Mouse (Mus musculus) stomach, postnatal 0 days (tissue): Measurements from ENCODE around the gene F2. TPM values are rescaled to one million over a fixed set of nuclear protein-coding genes. Genes with fewer than 3 reads are reported as not detected.
A peak's percentile ranks its signal among the peaks of the same experiment; 100 is the strongest.

Experiments
- ATAC-seq: fragments of 200-750 bp; cut with Nextera tagmentation; 2 replicates; pipeline ENCODE4 v1.8.0; 2017; ENCODE audit not compliant: low FRiP score, low TSS enrichment
- DNase-seq: peaks from one replicate; pipeline ENCODE4 v3.0.0-alpha.2; 2016; ENCODE audit warnings: low spot score
- H3K27ac ChIP-seq: fragments of 300-500 bp; sonication (generic); replicated peaks from 2 replicates; pipeline ENCODE4 v1.5.1; 2014; ENCODE audit warnings: mild to moderate bottlenecking, control low read depth
- H3K27me3 ChIP-seq: fragments of 300-500 bp; sonication (generic); 2 replicates; pipeline ENCODE4 v1.6.1; 2014; ENCODE audit warnings: low read length; ENCODE audit not compliant: control insufficient read depth, insufficient read depth
- H3K36me3 ChIP-seq: fragments of 300-500 bp; sonication (generic); 2 replicates; pipeline ENCODE4 v1.6.1; 2014; ENCODE audit warnings: low read length, mixed read lengths; ENCODE audit not compliant: control insufficient read depth, insufficient read depth
- H3K4me1 ChIP-seq: fragments of 300-500 bp; sonication (generic); replicated peaks from 2 replicates; pipeline ENCODE4 v1.6.1; 2014; ENCODE audit warnings: antibody characterized with exemption; ENCODE audit not compliant: control insufficient read depth, insufficient read depth
- H3K4me2 ChIP-seq: fragments of 300-500 bp; sonication (generic); replicated peaks from 2 replicates; pipeline ENCODE4 v1.6.1; 2014; ENCODE audit warnings: low read depth, mild to moderate bottlenecking, control low read depth, moderate library complexity
- H3K4me3 ChIP-seq: fragments of 300-500 bp; sonication (generic); 2 replicates; pipeline ENCODE4 v1.5.1; 2014; ENCODE audit warnings: low read depth, low read length, control low read depth
- H3K9ac ChIP-seq: fragments of 300-500 bp; sonication (generic); 2 replicates; pipeline ENCODE4 v1.6.1; 2014; ENCODE audit warnings: mild to moderate bottlenecking, low read length, control low read depth, mixed read lengths
- H3K9me3 ChIP-seq: fragments of 300-500 bp; sonication (generic); 2 replicates; pipeline ENCODE4 v1.6.1; 2016; ENCODE audit warnings: low read length; ENCODE audit not compliant: control insufficient read depth
- CTCF ChIP-seq: IDR thresholded peaks from 2 replicates; pipeline ENCODE4 v1.5.1; 2016; ENCODE audit warnings: antibody characterized with exemption, low read depth, mild to moderate bottlenecking, moderate library complexity
- EP300 ChIP-seq: optimal IDR thresholded peaks from 2 replicates; pipeline ENCODE3; 2016; ENCODE audit warnings: antibody characterized with exemption
- WGBS: fragments of 180-500 bp; shearing (Covaris S2); extraction: QIAGEN DNeasy Blood & Tissue Kit; methylation state at CpG from one replicate; pipeline ENCODE4 v1.1.7; 2014; 5-methylcytosine and 5-hydroxymethylcytosine counted together
- polyA plus RNA-seq: library from polyadenylated mRNA; unstranded; fragments of >200 nt; fragmentation: Nextera tagmentation; extraction: Ambion mirVana; gene quantifications from 2 replicates; pipeline ENCODE4 v1.2.1, GENCODE M21; 2015

F2 gene
- polyA plus RNA-seq = 3.3 and 4.7 TPM in 2 replicates

DNA sequence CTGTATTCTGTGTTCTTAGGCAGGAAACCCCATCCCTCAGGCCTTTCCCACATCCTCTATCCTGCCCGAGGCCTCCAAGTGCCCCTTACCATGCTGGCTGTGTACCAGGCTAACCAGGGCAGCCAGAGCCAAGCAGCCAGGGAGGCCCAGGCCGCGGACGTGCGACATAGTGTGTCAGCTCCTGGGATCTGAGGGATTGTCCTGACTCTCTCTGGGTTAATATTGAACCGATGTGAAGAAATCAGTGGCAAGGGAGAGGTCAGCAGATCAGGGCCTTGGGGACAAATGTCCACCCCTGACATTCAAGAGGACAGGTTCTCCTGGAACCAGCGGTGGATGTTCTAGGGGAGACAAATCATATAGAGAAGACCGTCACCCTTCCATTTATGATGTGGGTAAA is at the start of gene F2:
Gene F2 (minus strand): TSS at position 186 of the 400 bp plus-strand sequence.
- ATAC-seq (no peak), DNase-seq (no peak)
- no peak within 1 kb of the TSS for H3K4me3 ChIP-seq
- H3K9ac ChIP-seq = no peak within 1 kb of the TSS
- H3K4me1 ChIP-seq = no peaks in the 10 kb centered on the region
- H3K9me3 ChIP-seq = no peaks in the 10 kb centered on the region
- no peak within 1 kb of the TSS for H3K4me2 ChIP-seq
- peak within 1 kb of the TSS; percentile 81 for H3K27ac ChIP-seq
- TF ChIP-seq EP300 = no peak
- TF ChIP-seq CTCF = no peak
- H3K27me3 ChIP-seq = no peaks in the 10 kb centered on the region
- 59% methylated on average over 8 of the region's 8 CpGs for WGBS
- H3K36me3 ChIP-seq = no peaks in the 10 kb centered on the region

DNA sequence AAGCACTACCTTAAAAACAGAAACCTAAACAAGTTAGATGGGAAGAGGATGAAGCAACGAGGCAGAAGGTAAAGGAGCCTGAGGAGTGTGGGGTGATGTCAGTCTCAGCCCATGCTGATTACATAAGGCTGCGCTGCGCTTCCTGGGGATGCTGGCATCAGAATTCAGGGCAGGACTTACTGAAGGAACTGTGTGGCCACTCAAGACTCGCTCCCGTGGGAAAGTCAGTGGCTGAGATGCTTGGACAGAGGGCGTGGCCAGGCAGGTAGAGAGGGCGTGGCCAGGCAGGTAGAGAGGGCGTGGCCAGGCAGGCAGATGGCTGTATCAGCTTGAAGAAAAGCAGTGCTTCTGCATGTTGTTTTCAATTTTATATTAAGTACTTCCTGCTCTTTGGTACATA is 47.7 kb upstream of the F2 start:
- DNase-seq = peak; percentile 53
- Histone ChIP-seq H3K27me3 (no peaks in the 10 kb centered on the region), H3K27ac (no peak overlapping the region), H3K4me1 (no peaks in the 10 kb centered on the region), H3K36me3 (peaks cover 15% of the 10 kb centered on the region), H3K4me2 (no peak overlapping the region), H3K4me3 (no peak overlapping the region), H3K9me3 (no peaks in the 10 kb centered on the region), H3K9ac (no peak overlapping the region)
- ATAC-seq = peak; percentile 51
- TF ChIP-seq CTCF = no peak
- TF ChIP-seq EP300 = no peak
- 61% methylated on average over 8 of the region's 8 CpGs for WGBS

DNA sequence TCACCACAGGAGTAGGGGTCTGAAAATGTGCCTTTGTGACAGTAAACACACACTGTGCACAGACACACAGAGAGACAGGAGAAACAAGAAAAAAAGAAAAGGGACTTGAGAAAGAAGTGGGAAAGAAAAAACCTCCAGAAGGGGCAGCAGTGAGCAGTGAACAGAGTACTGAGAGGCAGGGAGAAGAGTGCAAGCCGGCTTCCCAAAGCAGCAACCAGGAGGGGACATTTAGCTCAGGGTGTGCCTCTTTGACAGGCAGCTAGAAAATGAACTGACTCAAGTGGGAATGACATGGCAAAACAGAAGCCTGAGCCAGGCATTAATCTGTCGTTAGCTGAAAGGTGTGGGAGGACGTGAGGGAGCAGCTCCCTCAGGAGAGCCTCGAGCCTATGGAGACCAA is 46.6 kb upstream of the F2 start:
- Histone ChIP-seq H3K36me3 (peaks cover 18% of the 10 kb centered on the region), H3K9me3 (no peaks in the 10 kb centered on the region), H3K27ac (0 out of 2 replicates have a peak overlapping the region, but pooled peaks have one; percentile 63), H3K4me3 (no peak overlapping the region), H3K9ac (no peak overlapping the region), H3K4me2 (no peak overlapping the region), H3K4me1 (no peaks in the 10 kb centered on the region), H3K27me3 (no peaks in the 10 kb centered on the region)
- DNase-seq = peak; percentile 66
- TF ChIP-seq EP300 (no peak), CTCF (peak; percentile 77)
- WGBS = 47% methylated on average over 4 of the region's 4 CpGs
- ATAC-seq = peak; percentile 71

DNA sequence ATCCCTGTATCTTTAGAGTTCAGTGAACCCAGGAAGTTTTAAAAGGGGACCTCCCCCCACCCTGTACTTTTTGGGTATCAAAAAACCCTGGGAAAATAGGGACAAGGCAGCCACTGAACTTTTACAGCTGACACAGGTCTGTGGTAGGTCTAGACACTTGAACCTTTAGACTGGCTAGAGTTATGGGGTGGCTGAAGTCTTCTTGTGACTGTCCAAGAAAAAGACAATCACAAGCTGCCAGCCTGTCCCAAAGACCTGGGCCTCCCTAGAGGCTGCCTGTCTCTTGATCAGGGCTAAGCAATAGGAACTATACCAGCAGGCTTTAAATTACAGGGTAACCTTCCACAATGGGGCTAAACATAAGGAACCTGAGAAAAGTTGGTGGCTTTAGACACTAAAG is 40.7 kb upstream of the F2 start:
- Histone ChIP-seq H3K9ac (no peak overlapping the region), H3K27ac (no peak overlapping the region), H3K4me2 (no peak overlapping the region), H3K27me3 (no peaks in the 10 kb centered on the region), H3K9me3 (no peaks in the 10 kb centered on the region), H3K4me3 (no peak overlapping the region), H3K4me1 (no peaks in the 10 kb centered on the region), H3K36me3 (peaks cover 31% of the 10 kb centered on the region)
- ATAC-seq = no peak
- TF ChIP-seq EP300 = no peak
- TF ChIP-seq CTCF = no peak
- DNase-seq = no peak

DNA sequence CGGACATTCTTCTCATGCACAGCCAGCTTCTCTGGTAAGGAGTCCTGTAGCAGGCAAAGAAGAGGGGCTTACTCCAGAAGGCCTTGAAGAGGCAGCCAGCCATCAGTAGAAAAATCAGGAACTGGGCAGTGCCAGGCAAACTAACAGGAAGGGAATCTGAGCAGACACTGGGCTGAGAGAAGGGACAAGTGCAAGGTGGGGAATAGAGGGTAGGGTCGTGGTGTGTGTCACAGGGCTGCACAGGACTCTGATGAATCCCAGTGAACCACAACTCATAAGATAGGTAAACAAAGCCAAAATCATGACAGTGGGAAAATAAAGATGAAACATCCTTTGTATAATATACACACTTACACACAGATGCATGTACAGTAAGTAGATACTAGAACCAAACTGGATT is 40.2 kb upstream of the F2 start:
- Histone ChIP-seq H3K4me2 (no peak overlapping the region), H3K4me1 (no peaks in the 10 kb centered on the region), H3K4me3 (no peak overlapping the region), H3K9ac (no peak overlapping the region), H3K36me3 (peaks cover 30% of the 10 kb centered on the region), H3K9me3 (no peaks in the 10 kb centered on the region), H3K27me3 (no peaks in the 10 kb centered on the region), H3K27ac (no peak overlapping the region)
- TF ChIP-seq EP300 (no peak), CTCF (no peak)
- no peak for DNase-seq
- 77% methylated on average over 2 of the region's 2 CpGs for WGBS
- no peak for ATAC-seq

DNA sequence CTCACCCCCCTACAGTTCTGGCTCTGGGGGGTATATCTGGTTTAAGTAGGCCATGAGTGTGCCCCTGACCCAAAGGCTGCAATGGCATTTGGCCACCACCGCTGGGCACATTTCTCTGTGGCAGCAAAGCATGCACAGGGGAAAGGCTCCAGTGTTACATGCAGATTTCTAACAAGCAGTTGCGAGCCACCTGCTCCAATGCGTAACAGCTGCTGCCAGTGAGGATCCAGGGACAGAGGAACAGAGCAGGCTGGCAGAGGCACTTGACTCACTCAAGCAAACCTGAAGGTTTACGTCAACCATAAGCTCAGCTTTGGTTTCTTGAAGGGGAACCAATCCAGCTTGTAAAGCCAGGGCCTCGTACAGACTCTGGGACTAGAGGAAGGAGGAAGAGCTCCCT is 38.7 kb upstream of the F2 start:
- TF ChIP-seq EP300 = no peak
- TF ChIP-seq CTCF = peak; percentile 5; the same call in 1 of the 2 replicates
- Histone ChIP-seq H3K4me1 (no peaks in the 10 kb centered on the region), H3K36me3 (peaks cover 38% of the 10 kb centered on the region)

More for the DNA sequence above, 38.7 kb upstream of the F2 start:
- Histone ChIP-seq H3K9ac (no peak overlapping the region), H3K4me2 (no peak overlapping the region), H3K27ac (no peak overlapping the region), H3K27me3 (no peaks in the 10 kb centered on the region), H3K4me3 (no peak overlapping the region), H3K9me3 (no peaks in the 10 kb centered on the region)
- 89% methylated on average over 5 of the region's 5 CpGs for WGBS
- DNase-seq = no peak
- no peak for ATAC-seq
